Mouse (Mus musculus) liver, postnatal 0 days (tissue): ENCODE measurements around the gene Gja1.

ENCODE experiments used
- CTCF ChIP-seq: sonication (generic); IDR thresholded peaks from 2 replicates; pipeline ENCODE4 v1.5.1; 2016; ENCODE audit warnings: antibody characterized with exemption, low read depth
- EP300 ChIP-seq: IDR thresholded peaks from 2 replicates; pipeline ENCODE4 v1.6.1; 2016; ENCODE audit warnings: antibody characterized with exemption, low read depth, mild to moderate bottlenecking

- TF ChIP-seq EP300 (no peak), CTCF (peak; percentile 81)
Observed at GRCm38 (mm10) chr10:56369073-56369472, 8.1 kb upstream of the Gja1 start.
